Mouse (Mus musculus): ENCODE data around the gene Cep68. TPM values are rescaled to one million over a fixed set of nuclear protein-coding genes. Genes with fewer than 3 reads are reported as not detected.
"Not testable (repeated sequence)": the region's sequence is repeated elsewhere in the genome, so short reads cannot be mapped to it uniquely, and the experiment has no call there.

Gene Cep68
- total RNA-seq, 2 experiments from 2014 or later = 30.8 to 31.7 TPM

DNA sequence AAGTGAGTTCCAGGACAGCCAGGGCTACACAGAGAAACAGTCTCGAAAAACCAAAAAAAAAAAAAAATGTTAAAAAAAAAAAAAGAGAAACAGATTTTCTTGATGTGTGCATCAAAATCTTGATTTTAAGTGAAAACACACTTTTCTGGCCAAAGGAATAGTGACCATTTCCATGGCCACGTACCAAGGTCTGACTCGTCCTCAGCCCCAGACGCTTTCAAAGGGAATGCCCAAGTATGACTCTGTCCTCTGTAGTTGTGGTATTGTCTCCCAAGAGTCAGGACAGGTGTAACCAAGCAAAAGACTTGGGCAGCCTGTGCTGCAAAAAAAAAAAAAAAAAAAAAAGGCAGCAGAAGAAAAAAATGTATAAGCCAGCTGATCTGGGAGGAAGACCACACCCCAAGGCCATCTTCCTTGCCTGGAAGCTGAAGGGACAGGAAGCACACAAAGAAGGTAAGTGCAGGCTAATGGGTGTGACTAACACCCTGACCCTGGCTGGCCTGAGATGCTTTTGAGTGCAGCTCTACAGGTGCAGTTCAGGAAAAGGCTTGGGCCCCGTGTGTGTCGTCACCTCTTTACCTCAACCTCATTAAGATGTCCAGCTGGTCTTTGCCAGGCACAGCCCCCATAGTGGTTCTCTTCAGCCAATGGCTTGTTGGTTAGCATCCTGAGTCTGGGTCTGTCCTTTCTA, 6.7 kb downstream of the Cep68 start:
- DNase-seq (ENCODE audit: low spot score) = no peak

GRCm38 (mm10) chr11:20241311-20241710, 7.9 kb downstream of the Cep68 start:
- no peak for DNase-seq (ENCODE audit: low spot score)

DNA sequence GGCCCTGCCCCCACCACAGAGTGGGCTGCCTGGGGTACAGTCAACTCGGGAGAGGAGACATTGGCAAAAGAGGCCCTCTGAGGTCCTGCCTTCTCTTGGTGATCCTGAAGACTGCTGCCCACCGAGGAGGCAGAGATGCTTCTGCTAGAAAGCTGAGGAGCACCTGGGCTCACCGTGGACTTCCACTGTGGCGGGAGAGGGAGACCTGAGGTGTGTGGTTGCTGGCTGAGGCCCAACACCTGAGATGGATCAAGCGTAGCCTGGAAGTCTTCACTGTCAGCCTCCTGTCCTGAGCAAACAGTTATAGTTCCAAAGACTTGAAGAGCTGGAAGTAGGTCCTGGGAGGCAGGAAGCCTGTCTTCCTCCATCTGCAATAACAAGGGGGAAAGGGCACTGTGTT, 8.9 kb downstream of the Cep68 start:
- DNase-seq (ENCODE audit: low spot score) = no peak

DNA sequence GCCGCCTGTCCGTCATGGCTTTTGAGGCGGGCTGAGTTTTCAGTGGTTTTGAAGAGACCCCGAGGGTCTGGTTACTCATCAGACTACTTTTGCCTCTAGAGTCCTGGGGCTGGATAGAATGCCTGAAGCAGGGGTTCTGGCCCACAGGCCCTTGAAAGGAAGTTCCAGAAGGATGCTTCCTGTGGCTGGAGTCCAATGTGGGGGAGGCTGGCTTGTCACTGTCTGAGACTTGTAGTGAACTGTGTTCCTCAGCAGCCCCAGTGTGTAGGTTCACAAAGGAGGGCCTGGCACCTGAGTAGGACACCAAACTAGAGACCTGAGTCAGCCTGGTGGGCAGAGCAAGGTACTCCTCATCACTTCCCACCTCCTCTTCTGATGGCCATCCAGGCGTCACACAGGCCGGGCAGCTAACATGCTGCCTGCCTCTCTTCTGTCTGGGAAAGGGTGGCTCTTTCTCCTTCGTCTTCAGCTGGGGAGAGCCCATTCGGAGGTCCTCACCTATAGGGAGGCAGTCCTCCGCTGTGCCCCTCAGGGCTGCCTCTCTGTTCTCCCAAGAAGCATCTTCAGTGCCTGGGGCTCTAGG, 9.9 kb downstream of the Cep68 start:
- DNase-seq (ENCODE audit: low spot score) = no peak

DNA sequence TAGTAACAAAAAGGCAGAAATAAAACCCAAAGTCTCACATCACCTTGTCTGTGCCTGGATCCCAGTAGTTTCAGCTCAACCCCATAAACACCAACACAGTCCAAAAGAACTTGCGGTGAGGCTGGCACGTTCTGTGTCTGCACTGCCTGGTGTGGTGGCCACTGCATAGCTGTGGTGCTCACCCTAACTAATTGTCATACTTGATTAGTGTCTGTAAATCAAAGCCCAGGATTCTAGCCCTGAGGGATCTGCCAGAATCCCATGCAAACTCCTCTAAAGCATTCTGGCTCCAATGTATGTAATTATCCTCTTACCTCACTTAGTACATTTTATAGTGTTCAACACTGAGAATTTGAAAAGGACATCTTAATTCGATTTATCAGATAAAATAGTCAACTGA, 11.3 kb downstream of the Cep68 start:
- DNase-seq (ENCODE audit: low spot score) = no peak

GRCm38 (mm10) chr11:20237018-20237417, 12.2 kb downstream of the Cep68 start:
- DNase-seq (ENCODE audit: low spot score) = no peak

DNA sequence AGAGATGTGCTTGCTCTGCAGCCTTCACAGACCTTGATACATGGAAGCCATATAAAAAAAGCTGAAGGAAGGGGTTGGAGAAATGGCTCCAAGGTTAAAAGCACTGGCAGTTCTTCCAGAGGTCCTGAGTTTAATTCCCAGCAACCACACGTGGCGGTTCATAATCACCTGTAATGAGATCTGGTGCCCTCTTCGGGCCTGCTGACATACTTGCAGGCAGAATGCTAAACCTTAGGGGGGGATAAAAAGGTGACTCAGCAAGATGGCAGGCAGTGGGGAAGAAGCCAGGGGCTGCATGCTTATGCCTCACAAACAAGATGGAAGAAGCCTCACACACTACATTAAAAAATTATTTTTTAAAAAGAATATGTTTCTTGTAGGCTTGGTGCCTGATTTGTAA, 15.0 kb downstream of the Cep68 start:
- DNase-seq (ENCODE audit: low spot score) = no peak

GRCm38 (mm10) chr11:20232016-20232755, 17.0 kb downstream of the Cep68 start:
- no peak for DNase-seq (ENCODE audit: low spot score)

GRCm38 (mm10) chr11:20231128-20231878, 17.9 kb downstream of the Cep68 start:
- peak; percentile 54 for DNase-seq (ENCODE audit: low spot score)

DNA sequence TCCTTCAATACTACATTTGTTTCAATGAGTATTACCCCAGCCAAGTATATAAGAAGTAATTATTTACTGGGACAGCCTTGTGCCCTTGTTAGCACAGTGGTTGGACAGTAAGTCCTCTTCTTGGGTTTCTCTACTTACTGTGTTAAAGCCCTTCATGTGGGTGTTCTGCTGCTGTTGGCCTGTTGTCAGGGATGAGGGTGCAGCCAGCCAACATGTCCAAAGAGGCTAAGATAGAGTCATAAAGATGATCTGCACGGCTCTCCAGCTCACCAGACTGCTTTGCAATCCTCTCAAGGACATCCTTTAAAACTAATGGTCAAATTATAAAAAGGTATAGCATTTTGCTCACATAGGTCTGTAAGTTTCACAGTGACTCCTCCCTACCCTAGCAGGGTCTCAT, 18.9 kb downstream of the Cep68 start:
- DNase-seq (ENCODE audit: low spot score) = peak; percentile 51

- no peak for DNase-seq (ENCODE audit: low spot score)
These were observed 19.9 kb downstream of the Cep68 start for GRCm38 (mm10) chr11:20229311-20229710.

- no peak for DNase-seq (ENCODE audit: low spot score)
These were observed 20.6 kb downstream of the Cep68 start for GRCm38 (mm10) chr11:20228666-20229065.

GRCm38 (mm10) chr11:20225938-20226337, 23.3 kb downstream of the Cep68 start:
- no peak for DNase-seq (ENCODE audit: low spot score)

DNA sequence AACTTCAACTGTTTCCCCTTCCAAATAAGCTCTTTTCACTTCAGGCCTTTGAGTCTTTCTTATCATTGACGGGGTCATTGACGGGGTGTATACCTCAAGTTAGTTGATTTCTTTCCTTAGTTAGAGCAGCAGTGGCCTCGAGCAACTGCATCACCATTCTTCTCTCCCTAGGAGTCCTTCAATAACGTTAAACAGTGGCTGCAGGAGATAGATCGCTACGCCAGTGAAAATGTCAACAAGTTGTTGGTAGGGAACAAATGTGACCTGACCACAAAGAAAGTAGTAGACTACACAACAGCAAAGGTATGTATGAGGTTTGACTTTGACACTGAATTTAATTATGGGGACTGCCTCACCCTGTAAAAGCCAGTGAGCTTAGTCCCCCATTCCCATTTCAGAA, 25.0 kb downstream of the Cep68 start:
- DNase-seq (ENCODE audit: low spot score) = no peak

DNA sequence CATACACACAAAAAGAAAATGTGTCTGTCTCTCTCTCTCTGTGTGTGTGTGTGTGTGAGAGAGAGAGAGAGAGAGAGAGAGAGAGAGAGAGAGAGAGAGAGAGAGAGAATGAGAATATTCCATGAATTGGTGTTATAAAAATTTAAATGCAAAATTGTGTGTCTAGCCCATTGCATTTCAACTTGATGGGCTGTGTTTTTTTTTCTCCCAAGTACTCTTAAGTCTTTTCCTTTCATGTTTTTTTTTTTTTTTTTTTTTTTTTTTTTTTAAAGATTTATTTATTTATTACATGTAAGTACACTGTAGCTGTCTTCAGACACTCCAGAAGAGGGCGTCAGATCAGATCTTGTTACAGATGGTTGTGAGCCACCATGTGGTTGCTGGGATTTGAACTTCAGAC, 27.6 kb downstream of the Cep68 start:
- DNase-seq (ENCODE audit: low spot score) = not testable (repeated sequence)

GRCm38 (mm10) chr11:20217227-20217626, 32.0 kb downstream of the Cep68 start:
- no peak for DNase-seq (ENCODE audit: low spot score)

DNA sequence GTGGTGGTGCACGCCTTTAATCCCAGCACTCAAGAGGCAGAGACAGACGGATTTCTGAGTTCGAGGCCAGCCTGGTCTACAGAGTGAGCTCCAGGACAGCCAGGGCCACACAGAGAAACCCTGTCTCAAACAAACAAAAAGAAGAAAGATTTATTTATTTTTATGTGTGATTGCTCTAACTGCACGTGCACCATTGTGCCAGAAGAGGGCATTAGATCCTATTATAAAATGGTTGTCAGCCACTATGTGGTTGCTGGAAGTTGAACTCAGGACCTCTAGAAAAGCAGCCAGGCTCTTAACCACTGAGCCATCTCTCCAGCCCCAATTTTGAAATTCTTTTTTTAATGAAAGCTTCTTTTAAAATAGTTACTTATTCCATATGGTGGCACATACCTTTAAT, 32.8 kb downstream of the Cep68 start:
- DNase-seq (ENCODE audit: low spot score) = no peak

DNA sequence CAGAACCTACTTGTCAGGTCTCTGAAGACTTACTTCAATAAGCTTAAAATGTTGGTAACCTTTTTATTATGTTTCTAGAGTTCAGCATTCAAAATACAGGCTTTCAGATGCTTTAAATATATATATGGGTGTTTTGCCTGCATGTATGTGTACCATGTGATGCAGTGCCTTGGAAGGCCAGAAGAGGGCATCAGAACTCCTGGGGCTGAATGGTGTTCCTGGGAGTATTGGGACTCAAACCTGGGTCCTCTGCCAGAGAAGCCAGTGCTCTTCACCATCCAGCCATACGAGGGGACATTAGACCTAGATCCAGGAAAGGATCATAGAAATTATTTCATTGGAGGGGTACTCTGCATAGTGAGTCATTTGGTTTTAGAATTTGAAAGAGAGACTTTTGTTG, 34.5 kb downstream of the Cep68 start:
- DNase-seq (ENCODE audit: low spot score) = no peak

GRCm38 (mm10) chr11:20211838-20212237, 37.4 kb downstream of the Cep68 start:
- no peak for DNase-seq (ENCODE audit: low spot score)

- no peak for DNase-seq (ENCODE audit: low spot score)
These were observed 41.6 kb downstream of the Cep68 start for GRCm38 (mm10) chr11:20207589-20207988.

DNA sequence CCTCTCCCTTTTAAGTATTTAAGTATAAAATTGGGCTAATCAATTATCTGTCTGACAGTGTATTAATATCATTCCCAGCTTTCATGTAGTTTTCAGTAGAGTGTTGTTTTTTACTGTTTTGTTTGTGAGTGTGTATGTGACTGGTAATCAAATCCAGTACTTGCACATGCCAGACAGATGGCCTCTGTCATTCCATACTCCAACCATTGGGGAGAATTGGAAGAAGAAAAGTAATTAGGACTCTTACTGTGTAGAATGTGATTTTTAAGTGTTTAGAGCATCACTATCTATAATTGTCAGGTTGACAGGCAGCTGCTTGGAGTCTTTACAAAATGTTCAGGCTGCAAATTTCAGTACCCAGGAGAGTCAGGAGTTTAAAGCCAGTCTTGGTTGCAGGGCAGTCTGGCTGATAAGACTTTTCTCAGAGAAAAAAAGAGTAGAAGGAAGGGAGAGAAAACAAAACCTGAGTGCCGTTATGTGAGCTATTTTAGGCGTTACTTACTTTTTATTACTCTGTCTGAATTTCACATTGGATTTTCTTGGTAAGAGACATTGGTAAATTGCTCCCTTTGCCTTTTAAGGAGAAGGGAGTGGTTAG, 42.5 kb downstream of the Cep68 start:
- DNase-seq (ENCODE audit: low spot score) = no peak

DNA sequence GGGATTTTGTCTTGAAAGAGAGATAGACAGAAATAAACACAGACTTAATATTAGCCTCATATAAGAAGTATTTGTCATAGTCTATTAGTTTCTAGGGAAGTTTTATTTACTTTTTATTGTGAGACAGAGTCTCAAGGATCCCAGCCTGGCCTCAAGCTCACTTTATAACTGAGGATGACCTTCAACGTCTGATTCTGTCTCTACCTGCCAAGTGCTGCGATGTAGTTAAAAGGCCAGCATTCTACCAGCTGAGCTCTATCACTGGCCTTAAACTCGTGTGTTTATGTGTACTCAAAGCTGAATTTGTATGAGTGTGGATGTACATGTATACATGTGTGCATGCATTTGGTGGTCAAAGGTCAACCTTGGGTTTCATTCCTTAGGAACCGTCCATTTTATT, 43.7 kb downstream of the Cep68 start:
- no peak for DNase-seq (ENCODE audit: low spot score)
